Mouse (Mus musculus) lung, embryonic 15.5 days (tissue): Measurements from ENCODE around the gene Smc4. TPM values are rescaled to one million over a fixed set of nuclear protein-coding genes. Genes with fewer than 3 reads are reported as not detected.

Source experiments
- ATAC-seq: fragments of 200-750 bp; cut with Nextera tagmentation; 2 replicates; pipeline ENCODE4 v1.8.0; 2017; ENCODE audit warnings: moderate number of reproducible peaks, borderline replicate concordance; ENCODE audit not compliant: low FRiP score, low TSS enrichment; ENCODE audit errors: extremely low read depth
- H3K27ac ChIP-seq: fragments of 300-500 bp; sonication (generic); 2 replicates; pipeline ENCODE4 v1.5.1; 2015; ENCODE audit warnings: moderate library complexity, mild to moderate bottlenecking, inconsistent platforms
- H3K27me3 ChIP-seq: fragments of 300-500 bp; sonication (generic); 2 replicates; pipeline ENCODE4 v1.6.1; 2015; ENCODE audit warnings: inconsistent platforms
- H3K36me3 ChIP-seq: fragments of 300-500 bp; sonication (generic); 2 replicates; pipeline ENCODE4 v1.6.1; 2015; ENCODE audit warnings: inconsistent platforms
- H3K4me1 ChIP-seq: fragments of 300-500 bp; sonication (generic); 2 replicates; pipeline ENCODE4 v1.6.1; 2015; ENCODE audit warnings: inconsistent platforms
- H3K4me2 ChIP-seq: fragments of 300-500 bp; sonication (generic); 2 replicates; pipeline ENCODE4 v1.6.1; 2015; ENCODE audit warnings: inconsistent platforms, mild to moderate bottlenecking, moderate library complexity
- H3K4me3 ChIP-seq: fragments of 300-500 bp; sonication (generic); 2 replicates; pipeline ENCODE4 v1.5.1; 2015; ENCODE audit warnings: mild to moderate bottlenecking, inconsistent platforms
- H3K9ac ChIP-seq: fragments of 300-500 bp; sonication (generic); 2 replicates; pipeline ENCODE4 v1.6.1; 2015; ENCODE audit warnings: inconsistent platforms
- H3K9me3 ChIP-seq: fragments of 300-500 bp; sonication (generic); 2 replicates; pipeline ENCODE4 v1.6.1; 2016; ENCODE audit warnings: inconsistent platforms
- WGBS: fragments of 180-500 bp; shearing (Covaris S2); methylation state at CpG from one replicate; pipeline ENCODE4 v1.1.7; 2015; 5-methylcytosine and 5-hydroxymethylcytosine counted together
- polyA plus RNA-seq: library from polyadenylated mRNA; unstranded; fragments of >200 nt; fragmentation: Nextera tagmentation; extraction: Ambion mirVana; gene quantifications from 2 replicates; pipeline ENCODE4 v1.2.1, GENCODE M21; 2015

Smc4 gene
- polyA plus RNA-seq, 1 experiment from 2014 or later: 230 TPM

DNA sequence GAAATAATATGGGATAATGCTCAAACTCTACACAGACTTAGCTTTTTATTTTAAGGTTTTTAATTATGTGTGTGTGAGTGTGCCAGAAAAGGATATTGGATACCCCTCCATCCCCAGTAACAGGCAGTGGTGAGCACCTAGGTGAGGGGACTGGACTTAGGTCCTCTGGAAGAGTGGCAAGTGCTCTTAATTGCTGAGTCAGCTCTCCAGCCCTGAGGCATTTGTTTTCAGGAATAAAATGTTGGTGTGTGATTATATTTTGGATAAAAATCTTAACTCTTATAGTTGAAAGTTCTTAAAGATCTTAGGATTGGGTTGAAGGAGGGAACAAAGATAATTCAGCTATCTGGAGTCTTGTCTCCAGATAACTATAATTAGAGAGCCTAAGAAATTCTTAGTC lies 16.2 kb downstream of the Smc4 start:
- ATAC-seq: no peak
- H3K4me1 ChIP-seq: no peaks in the 10 kb centered on the region
- H3K36me3 ChIP-seq: peaks cover 64% of the 10 kb centered on the region
- no peaks in the 10 kb centered on the region for H3K9me3 ChIP-seq
- no peak overlapping the region for H3K4me2 ChIP-seq
- no peak overlapping the region for H3K27ac ChIP-seq
- H3K9ac ChIP-seq: no peak overlapping the region
- H3K4me3 ChIP-seq: no peak overlapping the region
- H3K27me3 ChIP-seq: no peaks in the 10 kb centered on the region

DNA sequence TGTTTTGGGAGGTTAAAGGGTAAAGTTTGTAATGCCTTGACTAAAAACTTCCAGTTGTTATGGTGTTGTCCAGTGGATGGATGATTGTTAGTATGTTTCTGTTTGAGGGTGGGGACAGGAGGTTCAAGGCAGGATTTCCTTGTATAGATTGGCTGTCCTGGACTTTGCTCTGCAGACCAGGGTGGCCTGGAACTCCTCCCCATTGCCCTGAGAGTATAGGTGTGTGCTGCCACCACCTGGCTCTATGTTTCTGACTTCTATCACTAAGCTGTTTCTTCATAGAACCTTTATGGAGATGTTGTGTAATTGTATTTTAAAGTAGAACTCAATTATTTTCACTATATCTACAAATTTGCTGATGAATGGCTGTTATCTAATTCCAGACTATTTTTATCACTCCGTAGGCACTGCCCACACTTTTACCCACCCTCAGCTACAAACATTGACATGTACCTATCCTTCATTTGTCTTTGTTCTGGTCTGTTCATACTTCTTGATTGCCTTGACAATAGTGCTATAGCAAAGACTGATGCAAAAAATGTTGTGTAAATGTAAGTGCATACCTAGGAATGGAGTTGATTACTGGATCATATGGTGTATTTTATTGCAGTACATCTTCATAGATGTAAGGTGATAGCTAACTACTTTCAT lies 21.7 kb downstream of the Smc4 start:
- peaks cover 70% of the 10 kb centered on the region for H3K36me3 ChIP-seq
- H3K4me1 ChIP-seq: no peaks in the 10 kb centered on the region
- no peaks in the 10 kb centered on the region for H3K27me3 ChIP-seq
- no peaks in the 10 kb centered on the region for H3K9me3 ChIP-seq
- H3K27ac ChIP-seq: no peak overlapping the region
- H3K4me3 ChIP-seq: no peak overlapping the region
- no peak overlapping the region for H3K4me2 ChIP-seq
- WGBS: 87% methylated on average over 1 of the region's 1 CpGs
- no peak overlapping the region for H3K9ac ChIP-seq
- ATAC-seq: no peak

DNA sequence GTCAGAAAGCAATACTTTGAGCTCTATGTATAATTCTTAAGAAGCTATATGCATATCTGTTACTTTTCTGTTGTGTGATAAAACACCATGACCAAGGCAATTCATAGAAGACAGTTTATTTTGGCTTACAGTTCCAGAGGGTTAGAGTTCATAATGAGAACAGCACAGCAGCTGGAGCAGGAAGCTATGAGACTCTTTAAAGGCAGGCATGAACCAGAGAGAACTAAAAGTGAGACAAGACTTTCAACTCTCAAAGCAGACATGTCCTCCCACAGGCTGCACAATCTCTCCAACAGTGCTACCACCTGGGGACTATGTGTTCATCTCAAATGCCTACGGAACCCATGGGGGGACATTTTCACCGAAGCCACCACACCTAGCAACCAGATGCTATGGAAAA lies 35.6 kb downstream of the Smc4 start:
- Histone ChIP-seq H3K4me2 (no peak overlapping the region), H3K9ac (no peak overlapping the region), H3K36me3 (peaks cover 35% of the 10 kb centered on the region), H3K27me3 (no peaks in the 10 kb centered on the region), H3K4me3 (no peak overlapping the region), H3K27ac (no peak overlapping the region), H3K9me3 (no peaks in the 10 kb centered on the region), H3K4me1 (peaks cover 11% of the 10 kb centered on the region; the same call in 1 of the 2 replicates)
- 94% methylated on average over 2 of the region's 2 CpGs for WGBS
- ATAC-seq: no peak

DNA sequence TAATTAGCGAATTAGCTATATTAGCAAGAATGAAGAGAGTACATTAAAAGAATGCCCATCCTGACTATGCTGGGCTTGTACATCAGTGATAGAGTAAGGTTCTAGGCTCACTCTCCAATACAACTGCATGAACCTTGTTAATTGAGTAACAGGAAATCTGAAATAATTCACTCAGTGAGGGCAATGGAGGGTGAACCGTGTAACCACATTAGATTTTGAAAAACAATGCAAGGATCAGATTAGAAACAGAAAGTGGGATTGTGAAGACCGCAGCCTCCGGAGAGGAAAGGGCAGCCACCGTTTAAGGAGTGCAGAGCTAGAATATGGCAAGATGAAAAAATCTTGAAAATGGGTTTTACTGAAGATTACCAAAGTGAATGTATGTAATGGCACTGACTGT lies 36.8 kb downstream of the Smc4 start:
- Histone ChIP-seq H3K36me3 (peaks cover 26% of the 10 kb centered on the region), H3K9ac (no peak overlapping the region)

DNA sequence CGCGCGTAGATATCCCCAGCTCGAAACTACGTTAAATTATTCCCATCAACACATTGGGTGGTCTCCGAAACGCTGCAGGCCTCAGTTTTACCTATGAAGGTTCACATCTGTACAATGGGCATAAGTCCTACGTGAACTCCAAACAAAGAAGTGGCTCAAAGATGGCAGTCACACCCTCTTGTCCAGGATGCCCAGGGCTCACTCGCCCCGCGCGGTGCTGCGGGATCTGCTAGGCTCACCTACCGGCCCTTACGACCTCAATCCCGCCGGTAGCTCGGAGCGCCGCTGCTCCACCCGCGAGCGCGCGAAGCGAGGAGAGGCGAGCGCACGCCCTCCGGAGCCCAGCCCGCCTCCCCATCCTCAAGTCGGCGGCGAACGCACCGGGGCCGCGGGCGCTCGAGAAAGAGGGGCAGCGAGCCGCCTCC lies 39.6 kb downstream of the Smc4 start:
- peak overlapping the region; percentile 95 for H3K9ac ChIP-seq
- peak overlapping the region; percentile 96 for H3K27ac ChIP-seq
- H3K4me1 ChIP-seq: peaks cover 21% of the 10 kb centered on the region; the same call in 1 of the 2 replicates
- H3K4me3 ChIP-seq: peak overlapping the region; percentile 95
- WGBS: 0% methylated on average over 41 of the region's 42 CpGs
- H3K9me3 ChIP-seq: no peaks in the 10 kb centered on the region
- H3K36me3 ChIP-seq: peaks cover 17% of the 10 kb centered on the region
- ATAC-seq: peak; percentile 50
- H3K4me2 ChIP-seq: peak overlapping the region; percentile 56
- no peaks in the 10 kb centered on the region for H3K27me3 ChIP-seq

More for the DNA sequence above, 36.8 kb downstream of the Smc4 start:
- Histone ChIP-seq H3K4me3 (peak overlapping the region; percentile 21), H3K9me3 (no peaks in the 10 kb centered on the region), H3K27me3 (no peaks in the 10 kb centered on the region), H3K4me1 (peaks cover 20% of the 10 kb centered on the region; the same call in 1 of the 2 replicates), H3K27ac (no peak overlapping the region), H3K4me2 (peak overlapping the region; percentile 46)
- WGBS: 69% methylated on average over 5 of the region's 5 CpGs
- ATAC-seq: no peak

DNA sequence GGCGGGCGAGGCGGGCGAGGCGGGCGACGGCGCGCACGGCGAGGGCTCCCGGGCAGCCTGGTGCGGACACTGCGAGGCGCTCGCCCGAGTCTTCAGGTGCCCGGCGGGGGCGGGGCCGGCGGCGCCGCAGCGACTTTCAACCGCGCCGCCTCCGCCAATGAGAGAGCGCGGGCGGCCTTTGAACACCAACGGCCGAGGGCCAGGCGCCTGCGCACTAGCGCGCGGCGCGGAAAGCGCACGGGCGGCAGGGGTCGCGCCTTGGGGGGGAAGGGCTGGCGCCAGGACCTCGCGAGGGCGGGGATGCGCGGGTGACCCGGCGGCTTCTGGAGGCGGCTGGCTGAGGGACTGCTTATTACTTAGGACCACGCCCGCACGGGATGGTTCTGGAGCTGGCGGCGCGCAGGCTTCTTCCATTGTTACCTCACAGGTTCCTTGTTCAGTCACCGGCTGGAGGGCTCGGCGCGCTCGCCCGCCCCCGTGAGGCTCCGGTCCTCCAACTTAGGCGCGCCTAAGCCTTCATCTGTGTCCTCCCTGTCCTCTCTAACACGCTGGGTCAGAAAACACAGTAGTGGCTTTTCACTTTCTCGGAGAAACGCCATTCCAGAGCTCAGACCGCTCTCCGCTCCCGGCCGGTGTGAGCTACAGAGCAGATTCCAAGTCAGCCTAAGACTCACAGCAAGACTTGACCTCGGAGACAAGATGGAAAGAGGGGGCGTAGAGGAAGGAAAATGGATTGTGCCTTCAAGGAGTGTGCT lies 40.3 kb downstream of the Smc4 start, which contains the start of gene Trim59:
Gene Trim59, minus strand, starts transcription at position 111 of the 755 bp plus-strand sequence.
- Histone ChIP-seq H3K4me1 (peaks cover 21% of the 10 kb centered on the region; the same call in 1 of the 2 replicates), H3K36me3 (peaks cover 11% of the 10 kb centered on the region), H3K9me3 (no peaks in the 10 kb centered on the region), H3K4me3 (peak within 1 kb of the TSS; percentile 95), H3K27me3 (no peaks in the 10 kb centered on the region), H3K9ac (peak within 1 kb of the TSS; percentile 95), H3K4me2 (peak within 1 kb of the TSS; percentile 89), H3K27ac (peak within 1 kb of the TSS; percentile 97)
- ATAC-seq: peak; percentile 96
- 1% methylated on average over 53 of the region's 80 CpGs for WGBS

DNA sequence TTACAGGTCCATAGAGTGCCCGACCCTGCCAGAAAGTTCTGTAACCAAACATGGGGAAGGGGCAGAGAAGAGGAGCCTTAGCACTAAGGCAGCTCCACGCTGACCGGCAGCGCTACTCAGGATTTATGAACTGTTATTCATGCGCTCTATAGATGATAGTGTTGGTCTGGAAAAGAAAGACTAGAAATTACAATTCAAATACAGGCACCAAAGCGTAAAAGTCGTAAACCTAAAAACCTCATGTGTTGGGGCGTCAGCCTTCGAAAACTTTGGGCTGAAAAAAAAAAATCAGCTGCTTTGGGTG lies 40.8 kb downstream of the Smc4 start:
- Histone ChIP-seq H3K9me3 (no peaks in the 10 kb centered on the region), H3K4me3 (peak overlapping the region; percentile 95), H3K36me3 (peaks cover 7% of the 10 kb centered on the region), H3K4me1 (peaks cover 18% of the 10 kb centered on the region; the same call in 1 of the 2 replicates), H3K27ac (peak overlapping the region; percentile 97), H3K4me2 (peak overlapping the region; percentile 89), H3K9ac (peak overlapping the region; percentile 81), H3K27me3 (no peaks in the 10 kb centered on the region)
- WGBS: 2% methylated on average over 9 of the region's 9 CpGs
- ATAC-seq: 0 out of 2 replicates have a peak, but pooled peaks have one; percentile 15

DNA sequence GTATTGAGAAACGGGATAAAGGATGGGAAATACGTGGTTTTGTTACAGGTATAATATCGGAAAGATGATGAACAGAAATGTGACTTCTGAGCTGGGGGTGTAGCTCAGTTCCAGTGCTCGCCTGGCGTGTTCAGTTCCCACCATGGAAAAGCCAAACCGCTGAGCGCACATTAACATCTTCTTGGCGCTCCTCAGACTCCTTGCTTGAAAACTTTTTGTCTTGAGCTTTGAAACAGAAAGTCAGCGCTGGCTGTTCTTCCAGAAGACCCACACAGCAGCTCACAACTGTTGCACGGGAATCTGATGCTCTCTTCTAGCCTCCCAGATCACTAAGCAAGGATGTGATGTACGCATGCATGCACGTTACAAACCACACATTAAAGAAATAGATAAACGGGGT lies 41.2 kb downstream of the Smc4 start:
- no peak for ATAC-seq
- Histone ChIP-seq H3K27me3 (no peaks in the 10 kb centered on the region), H3K4me3 (peak overlapping the region; percentile 95), H3K4me1 (peaks cover 17% of the 10 kb centered on the region; the same call in 1 of the 2 replicates), H3K4me2 (peak overlapping the region; percentile 89), H3K36me3 (peaks cover 3% of the 10 kb centered on the region; the same call in 1 of the 2 replicates), H3K9me3 (no peaks in the 10 kb centered on the region), H3K27ac (peak overlapping the region; percentile 97; the same call in 1 of the 2 replicates), H3K9ac (peak overlapping the region; percentile 81)
- WGBS: 17% methylated on average over 13 of the region's 13 CpGs

DNA sequence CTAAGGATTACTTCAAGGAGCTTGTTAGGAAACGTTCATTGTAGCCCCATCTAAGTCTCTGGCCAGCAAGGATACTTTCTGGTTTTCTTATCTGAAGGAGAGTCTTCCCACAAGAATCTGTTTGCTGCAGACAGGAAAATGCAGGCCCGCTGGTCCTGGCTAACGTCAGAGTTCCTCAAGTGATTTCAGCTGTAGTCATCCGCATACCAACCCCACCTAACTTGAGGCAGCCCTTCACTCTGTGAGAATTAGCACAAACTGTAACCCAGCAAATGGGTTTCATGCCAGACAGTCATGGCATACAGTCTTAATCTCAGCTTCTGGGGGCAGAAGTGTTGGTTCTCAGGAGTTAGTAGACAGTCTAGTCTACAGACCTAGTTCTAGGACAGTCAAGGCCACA lies 42.0 kb downstream of the Smc4 start:
- H3K4me1 ChIP-seq: peaks cover 17% of the 10 kb centered on the region; the same call in 1 of the 2 replicates
- no peak overlapping the region for H3K4me2 ChIP-seq
- H3K9me3 ChIP-seq: no peaks in the 10 kb centered on the region
- no peaks in the 10 kb centered on the region for H3K27me3 ChIP-seq
- no peak overlapping the region for H3K9ac ChIP-seq
- no peak overlapping the region for H3K27ac ChIP-seq
- whole genome bisulfite sequencing: 51% methylated on average over 4 of the region's 4 CpGs
- no peak for ATAC-seq
- H3K36me3 ChIP-seq: no peaks in the 10 kb centered on the region; the same call in 1 of the 2 replicates
- H3K4me3 ChIP-seq: no peak overlapping the region

DNA sequence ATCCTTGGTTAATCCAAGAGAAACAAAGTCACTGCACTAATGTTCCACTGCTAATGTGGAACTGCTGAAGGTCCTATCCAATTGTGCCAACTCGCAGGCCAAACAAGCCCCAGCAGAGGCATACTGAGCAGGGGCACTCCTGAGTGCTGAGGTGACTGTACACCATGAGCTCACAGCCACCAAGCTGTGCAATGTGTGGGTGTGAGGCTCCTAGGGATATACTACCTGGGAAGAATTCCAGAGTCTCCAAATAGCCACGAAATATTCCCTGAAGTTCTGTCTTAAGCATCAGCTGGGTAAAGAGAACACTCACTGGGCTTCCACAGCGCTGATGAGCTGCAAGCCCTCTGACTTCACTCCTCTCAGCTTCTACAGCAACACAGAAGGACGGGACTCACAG lies 43.1 kb downstream of the Smc4 start:
- no peak overlapping the region for H3K9ac ChIP-seq
- H3K4me3 ChIP-seq: no peak overlapping the region
- H3K4me2 ChIP-seq: no peak overlapping the region
- no peak overlapping the region for H3K27ac ChIP-seq
- WGBS: 70% methylated on average over 4 of the region's 4 CpGs
- no peaks in the 10 kb centered on the region for H3K27me3 ChIP-seq
- H3K4me1 ChIP-seq: peaks cover 13% of the 10 kb centered on the region; the same call in 1 of the 2 replicates
- H3K9me3 ChIP-seq: no peaks in the 10 kb centered on the region
- ATAC-seq: no peak
- H3K36me3 ChIP-seq: no peaks in the 10 kb centered on the region; the same call in 1 of the 2 replicates

DNA sequence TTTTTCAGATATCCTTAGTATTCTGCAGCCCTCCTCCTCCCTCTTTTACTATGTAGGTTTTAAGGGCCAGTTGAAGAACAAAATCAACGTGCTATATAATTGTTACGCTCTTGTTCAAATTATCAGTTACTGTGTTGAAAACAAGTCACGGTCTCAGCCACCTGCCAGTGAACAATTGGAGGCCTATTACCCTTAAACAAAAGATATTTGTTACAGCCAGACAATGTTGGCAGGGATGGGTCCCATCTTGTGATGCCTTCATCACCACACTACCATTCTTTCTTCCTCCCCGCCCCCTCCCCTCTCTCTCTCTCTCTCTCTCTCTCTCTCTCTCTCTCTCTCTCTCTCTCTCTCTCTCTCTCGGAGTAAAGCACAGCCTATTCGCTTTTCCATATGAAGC lies 44.5 kb downstream of the Smc4 start:
- Histone ChIP-seq H3K27ac (no peak overlapping the region), H3K36me3 (no peaks in the 10 kb centered on the region), H3K4me1 (peaks cover 11% of the 10 kb centered on the region; the same call in 1 of the 2 replicates), H3K9me3 (no peaks in the 10 kb centered on the region), H3K27me3 (no peaks in the 10 kb centered on the region), H3K4me2 (no peak overlapping the region), H3K9ac (no peak overlapping the region), H3K4me3 (no peak overlapping the region)
- no peak for ATAC-seq
- WGBS: 82% methylated on average over 6 of the region's 6 CpGs

DNA sequence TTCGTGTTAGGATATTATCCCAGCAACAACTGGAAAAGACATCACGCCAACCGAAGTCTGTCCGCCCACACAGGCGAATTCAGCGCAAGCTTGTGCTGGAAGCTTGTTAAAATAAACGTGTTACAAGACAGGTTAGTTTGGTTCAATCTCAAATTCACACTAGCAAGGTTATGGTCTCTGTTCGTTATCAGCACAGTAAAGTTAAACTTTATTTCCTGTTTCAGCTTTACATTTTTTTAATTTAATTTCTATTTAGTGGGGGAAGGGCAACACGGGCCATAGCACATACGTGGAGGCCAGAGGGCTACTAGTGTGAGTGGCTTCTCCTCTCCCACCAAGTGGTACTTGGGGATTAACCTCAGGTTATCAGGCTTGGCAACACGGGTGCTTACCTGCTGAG lies 47.4 kb downstream of the Smc4 start:
- no peak for ATAC-seq
- no peak overlapping the region for H3K9ac ChIP-seq
- no peak overlapping the region for H3K27ac ChIP-seq
- no peak overlapping the region for H3K4me2 ChIP-seq
- no peaks in the 10 kb centered on the region for H3K36me3 ChIP-seq
- WGBS: 84% methylated on average over 11 of the region's 11 CpGs
- H3K4me3 ChIP-seq: no peak overlapping the region
- H3K4me1 ChIP-seq: no peaks in the 10 kb centered on the region
- H3K27me3 ChIP-seq: no peaks in the 10 kb centered on the region
- no peaks in the 10 kb centered on the region for H3K9me3 ChIP-seq
